Mouse (Mus musculus): Measurements from ENCODE around the gene Tmem170. TPM values are rescaled to one million over a fixed set of nuclear protein-coding genes. Genes with fewer than 3 reads are reported as not detected.
"Not testable (repeated sequence)": the region's sequence is repeated elsewhere in the genome, so short reads cannot be mapped to it uniquely, and the experiment has no call there.

Tmem170 gene
- total RNA-seq, 2 experiments from 2014 or later = 2.9 to 4.4 TPM

DNA sequence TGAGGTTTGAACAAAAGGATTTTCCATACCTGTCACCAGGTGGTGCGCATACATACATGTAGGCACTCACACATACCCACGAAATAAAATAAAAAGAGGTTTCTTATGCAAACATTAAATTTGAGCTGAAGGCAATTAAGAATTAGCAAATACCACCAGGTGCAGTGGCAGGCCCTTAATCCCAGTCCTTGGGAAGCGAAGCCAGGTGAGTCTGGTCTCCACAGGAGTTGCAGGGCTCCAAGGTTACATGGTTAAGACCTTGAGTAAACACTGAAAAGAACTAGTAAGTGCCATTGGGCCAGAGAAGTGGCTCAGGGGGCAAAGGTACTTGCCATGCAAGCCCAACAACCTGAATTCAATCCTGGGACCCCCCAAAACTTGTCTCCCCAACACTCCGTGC lies 7.1 kb upstream of the Tmem170 start:
- intact Hi-C loops (cut with DNase I) = no loop called here

DNA sequence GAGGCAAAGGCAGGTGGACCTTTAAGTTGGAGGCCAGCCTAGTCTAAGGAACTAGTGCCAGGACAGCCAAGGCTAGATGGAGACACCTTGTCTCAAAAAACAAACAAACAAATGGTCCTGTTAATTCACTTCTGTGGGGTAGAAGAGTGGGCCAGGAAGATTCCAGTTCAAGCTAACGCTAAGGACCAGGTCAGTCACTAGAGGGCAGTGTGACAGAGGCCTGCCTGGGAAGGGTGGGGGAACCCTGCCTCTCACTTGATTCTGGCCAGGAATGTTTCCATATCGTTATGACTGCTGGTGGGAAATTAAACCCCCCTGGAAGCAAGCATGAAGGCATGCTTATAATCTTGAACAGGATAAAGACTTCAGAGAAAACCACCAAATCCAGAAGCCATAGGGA lies 5.0 kb upstream of the Tmem170 start:
- DNase-seq (ENCODE audit: low spot score in 2 of 2) = no peak
- intact Hi-C loops (cut with DNase I) = no loop called here

More for the DNA sequence above, 7.1 kb upstream of the Tmem170 start:
- DNase-seq (ENCODE audit: low spot score in 2 of 2) = no peak

DNA sequence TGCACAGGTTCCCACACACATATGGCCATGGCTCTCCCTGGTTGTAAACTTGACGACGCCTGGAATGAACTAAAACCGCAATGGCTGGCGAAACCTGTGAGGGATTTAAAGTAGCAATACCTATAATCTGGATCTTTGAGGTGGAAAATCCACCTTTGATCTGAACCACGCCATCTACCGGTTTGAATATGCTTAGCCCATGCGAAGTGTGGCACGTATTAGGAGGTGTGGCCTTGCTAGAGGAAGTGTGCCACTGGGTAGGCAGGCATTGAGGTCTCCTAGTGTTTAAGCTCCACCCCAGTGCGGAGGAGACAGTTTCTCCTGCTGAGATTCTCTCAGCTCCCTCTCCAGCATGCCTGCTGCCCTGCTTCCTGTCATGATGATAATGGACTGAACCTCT lies 1.2 kb upstream of the Tmem170 start:
- intact Hi-C loops (cut with DNase I) = loop anchor here (5.0 kb wide), 1 partner anchor 55 kb away; the partner anchor contains the start of gene Tmem231

DNA sequence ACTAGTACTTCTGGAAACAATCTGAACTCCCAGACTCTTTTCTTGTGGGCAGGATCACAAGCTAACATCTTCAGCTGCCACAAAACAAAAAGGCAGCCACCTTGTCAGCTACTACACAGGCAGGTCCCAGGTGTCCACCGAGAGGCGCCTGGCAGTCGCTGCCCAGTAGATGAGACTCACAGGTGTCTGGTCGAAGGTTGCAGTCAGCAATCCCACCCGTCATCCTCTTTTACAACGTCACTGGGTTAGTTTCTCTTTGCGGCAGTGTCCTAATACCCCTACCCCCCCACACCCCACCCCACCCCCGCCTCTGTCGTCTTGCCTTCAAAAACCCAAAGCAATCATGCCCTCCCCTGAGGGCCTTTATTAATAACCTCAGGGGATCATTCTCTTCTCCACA lies 792 bp downstream of the Tmem170 start:
- intact Hi-C loops (cut with DNase I) = loop anchor here (5.0 kb wide), 1 partner anchor 57 kb away; the partner anchor contains the start of gene Tmem231
- DNase-seq (ENCODE audit: low spot score in 2 of 2) = no peak

More for the DNA sequence above, 1.2 kb upstream of the Tmem170 start:
- DNase-seq (ENCODE audit: low spot score in 2 of 2) = no peak

DNA sequence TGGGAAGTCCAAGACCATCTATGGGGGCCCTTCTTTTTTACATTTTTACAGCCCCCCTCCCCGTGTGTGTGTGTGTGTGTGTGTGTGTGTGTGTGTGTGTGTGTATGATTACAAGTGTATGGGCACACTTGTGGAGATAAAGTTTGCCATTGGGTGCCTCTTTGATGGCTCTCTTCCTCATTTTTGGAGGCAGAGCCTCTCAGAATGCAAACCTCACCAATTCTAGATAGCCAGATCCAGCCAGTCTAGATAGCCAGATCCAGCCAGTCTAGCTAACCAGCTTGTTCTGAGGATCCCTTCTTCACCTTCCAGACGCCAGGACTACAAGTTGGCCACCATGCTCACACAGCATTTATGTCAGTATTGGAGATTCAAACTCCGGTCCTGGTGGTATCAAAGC lies 5.3 kb downstream of the Tmem170 start:
- no peak for DNase-seq (ENCODE audit: low spot score in 2 of 2)
- intact Hi-C loops (cut with DNase I) = no loop called here

DNA sequence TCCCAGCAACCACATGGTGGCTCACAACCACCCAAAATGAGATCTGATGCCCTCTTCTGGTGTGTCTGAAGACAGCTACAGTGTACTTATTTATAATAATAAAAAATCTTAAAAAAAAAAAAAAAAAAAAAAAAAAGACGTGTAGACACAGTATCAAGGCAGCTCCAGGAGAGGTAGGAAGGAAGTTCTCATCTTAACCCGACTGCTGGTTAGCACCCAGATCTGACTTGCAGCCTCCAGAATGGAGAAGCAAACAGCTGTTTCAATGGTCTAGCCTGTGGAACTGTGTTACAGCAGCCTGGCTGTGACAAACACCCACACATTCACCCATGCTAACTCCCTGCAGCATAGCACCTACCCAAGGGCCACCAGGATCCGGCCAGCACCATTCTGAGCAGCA lies 6.2 kb downstream of the Tmem170 start:
- DNase-seq (ENCODE audit: low spot score in 2 of 2) = no peak
- intact Hi-C loops (cut with DNase I) = no loop called here

DNA sequence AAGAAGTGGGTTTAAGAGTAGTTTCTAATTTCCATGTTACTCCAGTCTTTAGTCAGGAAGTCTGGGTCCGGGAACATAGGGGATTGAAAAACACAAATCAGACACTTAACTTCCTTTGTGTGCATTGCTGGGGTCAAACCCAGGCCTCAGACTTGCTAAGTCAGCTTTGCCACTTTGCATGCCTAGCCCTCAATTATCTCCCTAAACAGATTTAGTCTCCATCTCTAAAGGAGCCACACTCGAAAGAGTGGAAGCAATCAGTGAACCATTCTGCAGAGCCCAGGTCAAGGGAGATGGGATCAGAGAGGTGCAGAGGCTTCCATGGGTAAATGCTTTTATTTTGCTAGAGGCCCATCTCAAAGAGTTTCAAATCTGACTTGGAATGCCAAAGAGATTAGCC lies 7.9 kb downstream of the Tmem170 start:
- intact Hi-C loops (cut with DNase I) = no loop called here
- DNase-seq (ENCODE audit: low spot score in 2 of 2) = no peak

DNA sequence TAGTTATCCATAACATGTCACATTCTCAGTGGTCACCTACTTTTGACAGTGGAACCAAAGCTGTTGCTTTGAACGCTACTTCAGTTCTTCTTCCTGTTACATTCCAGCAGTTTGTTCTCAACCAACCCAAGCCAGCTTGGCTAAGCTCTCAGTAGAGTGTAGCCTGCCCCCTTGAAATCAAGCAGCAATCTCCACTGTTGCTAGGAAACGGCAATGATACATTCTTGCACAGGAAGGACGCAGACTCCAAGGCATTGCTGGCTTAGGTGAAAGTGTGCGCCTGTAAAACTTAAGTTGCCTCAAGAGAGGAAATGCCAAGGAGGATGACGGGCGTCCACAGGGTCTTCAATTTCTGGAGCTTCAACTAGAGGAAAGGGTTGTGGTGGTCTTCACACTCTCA lies 10.7 kb downstream of the Tmem170 start:
- no peak for DNase-seq (ENCODE audit: low spot score in 2 of 2)
- intact Hi-C loops (cut with DNase I) = no loop called here

DNA sequence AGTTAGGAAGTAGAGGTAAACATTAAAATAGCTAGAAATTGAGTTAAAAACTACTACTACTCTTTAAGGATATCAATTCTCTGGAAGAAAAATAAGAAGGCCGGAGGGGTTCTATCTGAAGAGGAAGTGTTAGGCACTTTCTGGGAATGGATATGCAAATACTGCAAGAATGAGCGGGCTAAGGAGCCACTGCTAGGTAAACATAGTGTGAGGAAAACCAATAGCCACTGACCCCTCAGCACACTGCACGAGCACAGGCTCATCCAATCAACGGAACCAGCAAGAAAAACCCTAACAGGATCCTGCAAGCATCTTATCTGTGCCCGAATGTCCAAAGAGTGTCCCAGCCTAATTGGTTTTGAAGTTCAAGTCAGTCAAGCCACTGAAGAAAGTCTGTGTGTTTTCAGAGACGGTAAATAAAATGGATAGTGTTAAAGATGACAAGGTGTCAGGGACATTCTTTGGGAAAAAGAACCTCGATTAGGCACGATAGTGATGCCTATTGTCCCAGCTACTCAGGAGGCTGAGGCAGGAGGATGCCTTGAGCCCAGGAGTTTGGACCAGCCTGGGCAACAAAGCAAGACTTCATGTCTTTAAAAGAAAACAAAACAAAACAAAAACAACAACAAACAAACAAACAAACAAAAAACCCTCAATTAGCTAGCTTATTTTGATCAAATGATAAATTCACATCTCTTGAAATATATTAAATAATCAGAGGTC lies 11.3 kb downstream of the Tmem170 start:
- no peak for DNase-seq (ENCODE audit: low spot score in 2 of 2)
- intact Hi-C loops (cut with DNase I) = no loop called here

DNA sequence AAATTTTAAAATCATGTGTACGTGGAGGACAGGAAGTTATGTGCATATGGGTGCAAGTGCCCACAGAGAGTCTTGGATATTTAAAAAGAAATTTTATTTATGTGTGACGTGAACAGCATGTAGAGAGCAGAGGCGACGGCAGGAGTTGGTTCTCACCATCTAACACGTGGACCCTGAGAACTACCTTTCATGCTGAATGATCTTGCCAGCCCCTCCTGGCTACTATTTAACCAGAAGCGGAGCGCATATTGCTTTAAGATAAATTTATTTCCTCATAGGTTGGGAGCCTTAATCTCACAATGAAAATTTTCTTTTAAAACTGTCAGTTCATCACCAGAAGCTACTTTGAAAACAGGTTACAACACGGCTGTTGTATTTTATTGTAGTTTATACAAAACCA lies 11.9 kb downstream of the Tmem170 start:
- DNase-seq (ENCODE audit: low spot score in 2 of 2) = no peak
- intact Hi-C loops (cut with DNase I) = no loop called here

DNA sequence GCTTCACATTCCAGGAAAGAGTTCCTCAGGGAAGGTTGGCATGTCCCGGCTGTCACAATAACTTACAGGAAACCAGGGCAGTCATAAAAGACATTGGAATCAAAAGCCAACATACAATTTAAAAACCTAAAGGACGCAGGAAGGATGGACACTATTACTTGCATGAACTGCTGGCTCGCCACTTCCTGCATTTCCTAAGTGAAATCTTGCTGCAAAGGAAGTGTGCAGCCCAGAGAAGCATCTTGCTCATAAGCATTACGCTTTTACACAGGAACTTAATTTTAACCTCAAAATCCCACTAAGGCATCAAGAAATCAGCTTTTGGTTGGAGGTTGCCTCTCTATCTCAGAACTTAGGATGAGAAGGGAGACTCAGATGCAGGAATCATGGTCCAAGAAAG lies 13.3 kb downstream of the Tmem170 start:
- intact Hi-C loops (cut with DNase I) = no loop called here

DNA sequence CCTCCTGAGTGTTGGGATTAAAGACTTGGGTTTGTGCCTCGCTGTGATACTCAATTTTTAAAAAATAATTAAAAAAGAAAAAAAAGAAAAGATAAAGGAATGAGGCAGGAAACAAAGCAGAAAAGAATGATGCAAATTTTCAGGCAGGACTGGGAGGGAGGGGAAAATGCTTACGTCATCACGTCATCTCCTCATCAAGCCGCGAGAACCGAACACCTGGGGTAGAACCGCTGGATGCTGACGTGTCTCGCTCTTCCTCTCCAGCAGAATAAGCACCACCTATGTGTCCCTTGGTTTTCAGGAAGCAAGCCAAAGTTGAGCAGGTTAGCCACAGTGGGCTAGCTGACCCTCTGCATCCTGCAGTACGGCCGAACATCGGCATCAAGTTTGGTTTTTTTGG lies 20.6 kb downstream of the Tmem170 start:
- intact Hi-C loops (cut with DNase I) = no loop called here
- DNase-seq (ENCODE audit: low spot score in 2 of 2) = no peak

More for the DNA sequence above, 13.3 kb downstream of the Tmem170 start:
- DNase-seq (ENCODE audit: low spot score in 2 of 2) = no peak

DNA sequence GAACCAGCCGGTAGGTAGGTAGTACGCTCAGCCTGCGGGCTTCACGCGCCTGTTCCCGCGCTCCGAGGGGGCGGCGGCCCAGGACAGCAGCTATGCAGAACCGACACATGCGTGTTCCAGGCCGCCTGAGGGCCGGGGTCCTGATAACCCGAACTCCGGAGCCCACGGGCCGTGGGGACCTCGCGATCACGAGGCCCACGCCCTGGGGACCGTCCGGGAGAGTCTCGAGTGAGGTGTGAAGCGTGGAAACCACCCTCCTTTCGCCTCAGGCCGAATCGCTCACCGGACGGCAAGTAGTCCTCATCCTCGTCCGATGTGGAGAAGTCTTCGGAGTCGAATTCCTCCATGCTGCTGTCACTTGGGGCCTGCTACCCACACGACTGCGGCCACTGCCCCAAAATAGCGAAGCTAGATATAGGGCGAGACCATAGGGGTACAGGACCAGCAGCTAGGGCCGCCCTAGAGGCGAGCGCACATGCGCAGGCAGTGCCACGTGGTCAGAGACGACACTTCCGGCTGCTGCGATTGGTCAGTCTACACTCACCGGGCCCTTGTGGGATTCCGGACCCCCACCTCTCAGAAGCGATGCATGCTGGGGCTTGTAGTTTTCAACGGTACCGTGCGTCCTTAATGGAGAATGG lies 22.6 kb downstream of the Tmem170 start, which contains the start of gene Cfdp1:
Cfdp1 (minus strand) TSS at position 431 of the 641 bp plus-strand sequence.
- intact Hi-C loops (cut with DNase I) = loop anchor here (5.0 kb wide), 1 partner anchor 78 kb away; the partner anchor contains the start of gene Tmem231
- DNase-seq (ENCODE audit: low spot score in 2 of 2) = peak; percentile 95 to 96

DNA sequence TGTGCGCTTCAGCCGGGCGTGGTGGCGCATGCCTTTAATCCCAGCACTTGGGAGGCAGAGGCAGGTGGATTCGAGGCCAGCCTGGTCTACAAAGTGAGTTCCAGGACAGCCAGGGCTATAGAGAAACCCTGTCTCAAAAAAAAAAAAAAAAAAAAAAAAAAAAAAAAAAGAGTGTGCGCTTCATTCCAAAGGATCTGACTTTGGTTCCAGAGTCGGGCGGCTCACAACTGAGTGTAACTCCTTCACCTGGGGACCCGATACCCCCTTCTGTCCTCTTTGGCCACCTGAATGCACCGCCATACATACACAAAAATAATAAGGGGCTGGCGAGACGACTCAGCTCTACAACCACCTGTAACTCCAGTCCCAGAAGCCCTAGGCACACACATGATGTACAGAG lies 23.3 kb downstream of the Tmem170 start:
- intact Hi-C loops (cut with DNase I) = loop anchor here (5.0 kb wide), 1 partner anchor 79 kb away; the partner anchor contains the start of gene Tmem231
- not testable (repeated sequence) for DNase-seq (ENCODE audit: low spot score in 2 of 2)

DNA sequence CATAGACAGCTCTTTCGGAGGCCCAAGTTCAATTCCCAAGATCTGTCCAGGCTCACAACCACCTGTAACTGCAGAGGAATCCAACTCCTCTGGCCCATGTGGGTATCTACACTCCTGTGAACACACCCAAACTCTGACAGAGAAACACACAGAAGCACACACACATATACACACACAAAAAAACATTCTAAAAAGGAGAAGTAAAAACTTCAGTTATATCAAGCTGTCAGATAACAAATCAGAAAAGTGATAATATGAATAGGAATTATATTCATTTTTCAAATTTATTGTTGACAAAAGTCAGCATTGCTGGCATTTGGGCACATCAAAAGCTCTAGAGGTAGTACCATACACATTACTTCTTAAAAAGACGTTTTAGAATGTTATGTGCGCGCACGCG lies 29.8 kb downstream of the Tmem170 start:
- DNase-seq (ENCODE audit: low spot score in 2 of 2) = no peak
- intact Hi-C loops (cut with DNase I) = no loop called here

DNA sequence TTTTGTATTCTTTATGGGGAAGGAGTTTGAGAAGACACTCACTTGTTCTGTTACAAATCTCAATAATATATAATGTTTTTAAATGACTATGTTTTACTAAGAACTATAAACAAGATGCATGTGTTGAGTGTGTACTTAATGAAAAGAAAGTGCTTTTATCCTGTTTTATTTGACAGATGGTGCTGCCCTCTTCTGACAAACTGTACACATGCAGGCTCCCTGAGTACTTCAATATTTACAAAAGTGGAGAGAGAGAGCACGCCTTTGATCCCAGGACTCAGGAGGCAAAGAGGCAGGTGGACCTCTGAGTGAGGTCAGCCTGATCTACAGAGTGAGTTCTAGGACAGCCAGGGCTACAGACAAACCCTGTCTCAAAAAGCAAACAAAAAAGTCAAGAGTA lies 41.0 kb downstream of the Tmem170 start:
- intact Hi-C loops (cut with DNase I) = loop anchor here (1.0 kb wide), 1 partner anchor 157 kb away; no protein-coding TSS in a partner anchor
- DNase-seq (ENCODE audit: low spot score in 2 of 2) = no peak

DNA sequence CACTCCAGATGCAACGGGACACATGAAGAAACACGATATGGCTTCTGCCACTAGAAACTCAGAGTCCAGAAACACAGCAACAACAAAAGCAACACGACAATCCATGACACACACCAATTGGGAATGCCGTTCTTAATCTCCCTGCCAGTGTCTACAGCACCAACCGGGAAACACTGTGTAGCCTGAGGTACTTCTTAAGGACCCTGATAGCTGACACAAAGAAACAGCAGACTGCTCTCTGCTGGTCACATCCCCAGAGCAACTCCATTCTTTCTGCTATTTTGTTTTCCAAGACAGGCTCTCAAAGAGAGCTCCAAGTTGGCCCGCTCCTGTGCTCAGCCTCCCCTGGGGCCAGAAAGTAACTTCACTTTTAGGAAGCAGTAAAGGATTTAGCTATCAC lies 42.5 kb downstream of the Tmem170 start:
- DNase-seq (ENCODE audit: low spot score in 2 of 2) = no peak
- intact Hi-C loops (cut with DNase I) = loop anchor here (5.0 kb wide), 1 partner anchor 122 kb away; no protein-coding TSS in a partner anchor

DNA sequence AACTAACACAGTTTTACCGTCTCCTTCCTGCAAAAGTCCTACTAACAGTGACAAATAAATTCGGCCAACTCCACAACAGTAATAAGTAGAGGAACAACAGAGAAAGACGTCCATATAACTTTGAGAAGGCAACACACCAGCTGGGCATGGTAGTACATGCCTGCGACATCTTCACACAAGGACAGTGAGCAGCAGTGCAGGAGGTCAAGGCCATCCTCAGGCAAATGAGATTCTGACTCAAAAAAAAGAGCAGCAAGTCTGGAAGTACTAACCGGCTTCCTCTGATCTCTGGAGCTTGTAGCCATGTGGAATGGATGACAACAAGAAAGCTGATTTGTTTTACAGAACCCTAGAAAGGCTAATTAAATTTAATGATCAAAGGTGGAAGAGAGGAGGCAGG lies 43.6 kb downstream of the Tmem170 start:
- intact Hi-C loops (cut with DNase I) = loop anchor here (5.0 kb wide), 1 partner anchor 121 kb away; no protein-coding TSS in a partner anchor
- DNase-seq (ENCODE audit: low spot score in 2 of 2) = no peak

DNA sequence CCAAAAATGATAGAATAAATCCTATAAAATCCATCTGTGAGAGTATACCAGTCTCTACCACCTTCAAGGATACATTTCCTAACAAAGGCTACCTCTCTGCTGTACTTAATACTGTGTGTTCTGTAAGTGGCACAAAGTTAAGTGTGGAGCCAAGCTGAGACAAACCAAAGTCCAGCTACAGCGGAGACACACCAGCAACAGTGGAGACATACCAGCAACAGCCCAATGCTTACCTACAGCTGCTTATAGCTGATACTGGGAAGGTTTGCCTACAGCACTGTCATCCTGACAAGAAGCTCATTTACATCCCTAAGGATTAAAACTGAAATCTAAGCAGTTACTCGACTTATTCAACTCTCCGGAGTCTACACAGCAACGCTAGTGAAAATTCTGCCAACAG lies 44.6 kb downstream of the Tmem170 start:
- intact Hi-C loops (cut with DNase I) = loop anchor here (5.0 kb wide), 1 partner anchor 120 kb away; no protein-coding TSS in a partner anchor

DNA sequence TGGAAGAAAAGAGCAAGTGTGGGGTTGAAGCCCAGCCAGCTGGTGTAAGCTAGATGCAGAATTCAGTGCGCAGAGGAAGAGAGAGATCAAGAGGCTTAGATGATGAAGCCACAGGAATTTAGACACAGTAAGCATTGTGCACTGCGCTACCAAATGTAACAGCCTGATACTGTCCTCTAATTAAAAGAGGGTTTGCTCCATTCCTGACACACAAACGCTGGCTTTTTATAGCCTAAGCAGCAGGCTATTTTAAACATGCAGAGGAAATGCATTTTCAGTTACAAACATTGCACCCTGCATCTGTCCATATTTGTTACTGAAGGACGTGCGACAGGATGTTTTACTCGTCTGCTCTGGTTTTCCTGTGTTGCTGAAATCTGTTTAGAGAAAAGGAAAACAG lies 48.0 kb downstream of the Tmem170 start:
- intact Hi-C loops (cut with DNase I) = no loop called here

More for the DNA sequence above, 44.6 kb downstream of the Tmem170 start:
- no peak for DNase-seq (ENCODE audit: low spot score in 2 of 2)

DNA sequence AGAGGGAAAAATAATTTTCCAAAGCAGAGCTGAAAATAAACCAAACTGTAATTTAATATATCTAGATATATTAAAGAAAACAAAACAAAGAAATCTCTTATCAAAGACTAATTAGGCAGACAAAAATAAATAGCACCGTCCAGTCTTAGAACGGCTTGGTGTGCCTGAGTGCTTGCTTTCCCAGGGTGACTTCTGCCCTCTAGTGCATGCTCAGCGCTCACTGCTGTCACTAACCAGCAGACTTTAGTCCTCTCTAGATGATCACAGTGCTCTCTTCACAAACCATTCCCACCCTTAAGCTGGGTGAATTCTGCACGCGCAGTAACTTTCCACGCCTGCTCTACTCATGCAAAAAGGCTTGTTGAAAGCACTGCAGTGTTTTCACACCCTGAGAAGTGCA lies 51.3 kb downstream of the Tmem170 start:
- intact Hi-C loops (cut with DNase I) = no loop called here
- no peak for DNase-seq (ENCODE audit: low spot score in 2 of 2)

More for the DNA sequence above, 48.0 kb downstream of the Tmem170 start:
- DNase-seq (ENCODE audit: low spot score in 2 of 2) = no peak

Measured in left cerebral cortex, postnatal 36 days (tissue).